Mouse (Mus musculus): ENCODE data around the gene Fitm1.

Fitm1 gene

GRCm38 (mm10) chr14:55596036-55596690, 20.7 kb downstream of the Fitm1 start:
- no peak for DNase-seq (ENCODE audit: extremely low spot score, low spot score)

- DNase-seq (ENCODE audit: extremely low spot score, low spot score), result no peak
Observed at GRCm38 (mm10) chr14:55598521-55599390, 23.3 kb downstream of the Fitm1 start.

- DNase-seq (ENCODE audit: extremely low spot score, low spot score), result no peak
Observed at GRCm38 (mm10) chr14:55603271-55603632, 27.8 kb downstream of the Fitm1 start, which contains the start of gene Irf9. Gene Irf9, plus strand, starts transcription at chr14:55603571.

- DNase-seq (ENCODE audit: extremely low spot score, low spot score), result peak; percentile 76
Observed at GRCm38 (mm10) chr14:55603633-55604576, 28.5 kb downstream of the Fitm1 start.

- DNase-seq (ENCODE audit: extremely low spot score, low spot score), result no peak
Observed at GRCm38 (mm10) chr14:55604823-55605222, 29.4 kb downstream of the Fitm1 start.

- no peak for DNase-seq (ENCODE audit: extremely low spot score, low spot score)
Observed at GRCm38 (mm10) chr14:55605743-55606459, 30.5 kb downstream of the Fitm1 start.

GRCm38 (mm10) chr14:55608339-55608738, 32.9 kb downstream of the Fitm1 start:
- DNase-seq (ENCODE audit: extremely low spot score, low spot score), result no peak

- DNase-seq (ENCODE audit: extremely low spot score, low spot score), result no peak
Observed at GRCm38 (mm10) chr14:55613346-55613745, 37.9 kb downstream of the Fitm1 start.

GRCm38 (mm10) chr14:55614565-55615178, 39.3 kb downstream of the Fitm1 start:
- no peak for DNase-seq (ENCODE audit: extremely low spot score, low spot score)

GRCm38 (mm10) chr14:55615876-55616275, 40.5 kb downstream of the Fitm1 start:
- DNase-seq (ENCODE audit: extremely low spot score, low spot score), result no peak

- DNase-seq (ENCODE audit: extremely low spot score, low spot score), result no peak
Observed at GRCm38 (mm10) chr14:55616844-55617243, 41.4 kb downstream of the Fitm1 start.

- DNase-seq (ENCODE audit: extremely low spot score, low spot score), result peak; percentile 54
Observed at GRCm38 (mm10) chr14:55617822-55618221, 42.4 kb downstream of the Fitm1 start, which contains the start of gene Rec8. Gene Rec8, plus strand, starts transcription at chr14:55618037.

- DNase-seq (ENCODE audit: extremely low spot score, low spot score), result no peak
Observed at GRCm38 (mm10) chr14:55618486-55619195, 43.2 kb downstream of the Fitm1 start.
